Mouse (Mus musculus): Measurements from ENCODE around the gene B4galnt1.

Gene B4galnt1

GRCm38 (mm10) chr10:127209928-127210570 is 45.0 kb downstream of the B4galnt1 start:
- no peak for DNase-seq (ENCODE audit: low spot score)

GRCm38 (mm10) chr10:127210961-127211405 is 46.0 kb downstream of the B4galnt1 start:
- peak; percentile 43 for DNase-seq (ENCODE audit: low spot score)

- peak; percentile 92 for DNase-seq (ENCODE audit: low spot score)
Measured at GRCm38 (mm10) chr10:127211414-127211854, 46.4 kb downstream of the B4galnt1 start, which contains the start of gene Pip4k2c. Pip4k2c (minus strand) TSS chr10:127211585.

GRCm38 (mm10) chr10:127213272-127213671 is 48.2 kb downstream of the B4galnt1 start:
- no peak for DNase-seq (ENCODE audit: low spot score)

GRCm38 (mm10) chr10:127213704-127214421 is 48.8 kb downstream of the B4galnt1 start:
- DNase-seq (ENCODE audit: low spot score) = no peak

- no peak for DNase-seq (ENCODE audit: low spot score)
Measured at GRCm38 (mm10) chr10:127214422-127214803, 49.4 kb downstream of the B4galnt1 start.

GRCm38 (mm10) chr10:127216456-127216855 is 51.4 kb downstream of the B4galnt1 start:
- no peak for DNase-seq (ENCODE audit: low spot score)

GRCm38 (mm10) chr10:127217177-127217576 is 52.2 kb downstream of the B4galnt1 start:
- no peak for DNase-seq (ENCODE audit: low spot score)

GRCm38 (mm10) chr10:127218339-127218738 is 53.3 kb downstream of the B4galnt1 start:
- DNase-seq (ENCODE audit: low spot score) = no peak

All from lung, postnatal 25 days (tissue).